Mouse (Mus musculus): ENCODE measurements around the gene Ppp1ca.

- TF ChIP-seq CTCF (IDR thresholded peaks at IDR 0.05; ENCODE audit: borderline replicate concordance, control insufficient read depth, extremely low read depth, insufficient read depth, low read length, poor library complexity) (no peak), POLR2A (IDR thresholded peaks at IDR 0.05; ENCODE audit: control insufficient read depth, extremely low read depth, insufficient read depth, low read length, poor library complexity) (no peak)
These were observed 28.4 kb upstream of the Ppp1ca start for GRCm38 (mm10) chr19:4163543-4163887.
